Mouse (Mus musculus) neural tube, embryonic 13.5 days (tissue): Measurements from ENCODE around the gene Gm4491. TPM values are rescaled to one million over a fixed set of nuclear protein-coding genes. Genes with fewer than 3 reads are reported as not detected.
"Not testable (repeated sequence)": the region's sequence is repeated elsewhere in the genome, so short reads cannot be mapped to it uniquely, and the experiment has no call there.

ENCODE experiments used
- ATAC-seq: fragments of 200-750 bp; cut with Nextera tagmentation; 2 replicates; pipeline ENCODE4 v1.8.0; 2017; ENCODE audit warnings: low read depth, mild to moderate bottlenecking, moderate TSS enrichment, moderate library complexity
- H3K27ac ChIP-seq: fragments of 300-500 bp; sonication (generic); replicated peaks from 2 replicates; pipeline ENCODE4 v1.5.1; 2015; ENCODE audit warnings: moderate library complexity, mild to moderate bottlenecking, inconsistent platforms
- H3K27me3 ChIP-seq: fragments of 300-500 bp; sonication (generic); 2 replicates; pipeline ENCODE4 v1.6.1; 2015; ENCODE audit warnings: mild to moderate bottlenecking, inconsistent platforms
- H3K36me3 ChIP-seq: fragments of 300-500 bp; sonication (generic); 2 replicates; pipeline ENCODE4 v1.6.1; 2015; ENCODE audit warnings: mild to moderate bottlenecking, inconsistent platforms
- H3K4me1 ChIP-seq: fragments of 300-500 bp; sonication (generic); replicated peaks from 2 replicates; pipeline ENCODE4 v1.6.1; 2015; ENCODE audit warnings: inconsistent platforms
- H3K4me2 ChIP-seq: fragments of 300-500 bp; sonication (generic); 2 replicates; pipeline ENCODE4 v1.6.1; 2015; ENCODE audit warnings: inconsistent platforms, mild to moderate bottlenecking, moderate library complexity
- H3K4me3 ChIP-seq: fragments of 300-500 bp; sonication (generic); 2 replicates; pipeline ENCODE4 v1.5.1; 2015; ENCODE audit warnings: mild to moderate bottlenecking, inconsistent platforms
- H3K9ac ChIP-seq: fragments of 300-500 bp; sonication (generic); 2 replicates; pipeline ENCODE4 v1.6.1; 2015; ENCODE audit warnings: moderate library complexity, mild to moderate bottlenecking, inconsistent platforms
- H3K9me3 ChIP-seq: fragments of 300-500 bp; sonication (generic); 2 replicates; pipeline ENCODE4 v1.6.1; 2016; ENCODE audit warnings: inconsistent platforms
- WGBS: fragments of 180-500 bp; shearing (Covaris S2); methylation state at CpG from one replicate; pipeline ENCODE4 v1.1.7; 2015; 5-methylcytosine and 5-hydroxymethylcytosine counted together
- polyA plus RNA-seq: library from polyadenylated mRNA; unstranded; fragments of >200 nt; fragmentation: Nextera tagmentation; extraction: Ambion mirVana; gene quantifications from 2 replicates; pipeline ENCODE4 v1.2.1, GENCODE M21; 2015

Gm4491 gene
- polyA plus RNA-seq, 1 experiment from 2014 or later: not detected

- 80% methylated on average over 6 of the region's 6 CpGs for WGBS
- ATAC-seq: no peak
- H3K36me3 ChIP-seq: no peaks in the 10 kb centered on the region
- no peaks in the 10 kb centered on the region for H3K4me1 ChIP-seq
- no peak overlapping the region for H3K4me3 ChIP-seq
- H3K27ac ChIP-seq: no peak overlapping the region
- no peak overlapping the region for H3K9ac ChIP-seq
- no peaks in the 10 kb centered on the region for H3K27me3 ChIP-seq
- no peak overlapping the region for H3K4me2 ChIP-seq
- no peaks in the 10 kb centered on the region for H3K9me3 ChIP-seq
These were observed 40.1 kb downstream of the Gm4491 start for GRCm38 (mm10) chr14:57075537-57075936.

GRCm38 (mm10) chr14:57069906-57070305 lies 45.8 kb downstream of the Gm4491 start:
- H3K9me3 ChIP-seq, H3K27ac ChIP-seq, H3K9ac ChIP-seq, H3K4me3 ChIP-seq, ATAC-seq, H3K27me3 ChIP-seq, H3K4me1 ChIP-seq, H3K4me2 ChIP-seq, H3K36me3 ChIP-seq: not testable (repeated sequence)
- whole genome bisulfite sequencing: 2% methylated on average over 2 of the region's 2 CpGs

GRCm38 (mm10) chr14:57066053-57066452 lies 49.6 kb downstream of the Gm4491 start:
- H3K27ac ChIP-seq: no peak overlapping the region
- ATAC-seq: no peak
- H3K36me3 ChIP-seq: no peaks in the 10 kb centered on the region

More at GRCm38 (mm10) chr14:57066053-57066452, 49.6 kb downstream of the Gm4491 start:
- H3K9me3 ChIP-seq: no peaks in the 10 kb centered on the region
- no peaks in the 10 kb centered on the region for H3K27me3 ChIP-seq
- H3K4me2 ChIP-seq: no peak overlapping the region
- H3K9ac ChIP-seq: no peak overlapping the region
- no peaks in the 10 kb centered on the region for H3K4me1 ChIP-seq
- no peak overlapping the region for H3K4me3 ChIP-seq

Other genes starting within 250 kb of the Gm4491 start
- 60.6 and 71.7 TPM in 2 replicates for gene Zmym2, start 229.2 kb downstream of the Gm4491 start, polyA plus RNA-seq
- gene Gja3, start 57.8 kb downstream of the Gm4491 start, polyA plus RNA-seq: 2.5 and 3.3 TPM in 2 replicates
- gene Gjb2, start 11.2 kb downstream of the Gm4491 start, polyA plus RNA-seq: 16.0 and 19.8 TPM in 2 replicates
- gene Gjb6, start 17.7 kb upstream of the Gm4491 start, polyA plus RNA-seq: 15.7 and 16.8 TPM in 2 replicates